Mouse (Mus musculus): ENCODE measurements at regions not wholly inside any gene's neighbourhood (a gene's known extent, or its start where the extent isn't known, plus 50 kb on each side); places are given as distances from the start of the nearest gene placed in this dataset.

GRCm38 (mm10) chr10:19412926-19413325, 56.6 kb downstream of the Olig3 start:
- no peak for DNase-seq (ENCODE audit: low spot score in 2 of 2)

GRCm38 (mm10) chr10:19413935-19414334, 57.6 kb downstream of the Olig3 start:
- DNase-seq (ENCODE audit: low spot score in 2 of 2) = no peak

GRCm38 (mm10) chr10:19414834-19415233, 58.5 kb downstream of the Olig3 start:
- DNase-seq (ENCODE audit: low spot score in 2 of 2) = no peak

- DNase-seq (ENCODE audit: low spot score in 2 of 2) = no peak
Observed at GRCm38 (mm10) chr10:19424030-19424429, 67.7 kb downstream of the Olig3 start.

GRCm38 (mm10) chr10:19424961-19425360, 68.6 kb downstream of the Olig3 start:
- no peak for DNase-seq (ENCODE audit: low spot score in 2 of 2)

- DNase-seq (ENCODE audit: low spot score in 2 of 2) = no peak
Observed at GRCm38 (mm10) chr10:19426835-19427234, 70.5 kb downstream of the Olig3 start.

GRCm38 (mm10) chr10:19432515-19432914, 76.2 kb downstream of the Olig3 start:
- DNase-seq (ENCODE audit: low spot score in 2 of 2) = no peak

- no peak for DNase-seq (ENCODE audit: low spot score in 2 of 2)
Observed at GRCm38 (mm10) chr10:19434661-19435060, 78.3 kb downstream of the Olig3 start.

- DNase-seq (ENCODE audit: low spot score in 2 of 2) = no peak
Observed at GRCm38 (mm10) chr10:19441807-19442206, 85.5 kb downstream of the Olig3 start.

- no peak for DNase-seq (ENCODE audit: low spot score in 2 of 2)
Observed at GRCm38 (mm10) chr10:19443516-19443915, 87.2 kb downstream of the Olig3 start.

- no peak for DNase-seq (ENCODE audit: low spot score in 2 of 2)
Observed at GRCm38 (mm10) chr10:19448838-19449559, 92.7 kb downstream of the Olig3 start.

GRCm38 (mm10) chr10:19459053-19459452, 102.7 kb downstream of the Olig3 start:
- DNase-seq (ENCODE audit: low spot score in 2 of 2) = no peak

GRCm38 (mm10) chr10:19459709-19460108, 103.4 kb downstream of the Olig3 start:
- DNase-seq (ENCODE audit: low spot score in 2 of 2) = no peak

- no peak for DNase-seq (ENCODE audit: low spot score in 2 of 2)
Observed at GRCm38 (mm10) chr10:19460164-19460563, 103.8 kb downstream of the Olig3 start.

GRCm38 (mm10) chr10:19463800-19464199, 107.5 kb downstream of the Olig3 start:
- no peak for DNase-seq (ENCODE audit: low spot score in 2 of 2)

- no peak for DNase-seq (ENCODE audit: low spot score in 2 of 2)
Observed at GRCm38 (mm10) chr10:19464504-19464903, 108.2 kb downstream of the Olig3 start.

- peak; percentile 61 to 64 for DNase-seq (ENCODE audit: low spot score in 2 of 2)
Observed at GRCm38 (mm10) chr10:19471349-19472040, 115.2 kb downstream of the Olig3 start.

GRCm38 (mm10) chr10:19472066-19472465, 115.7 kb downstream of the Olig3 start:
- no peak for DNase-seq (ENCODE audit: low spot score in 2 of 2)

- DNase-seq (ENCODE audit: low spot score in 2 of 2) = no peak
Observed at GRCm38 (mm10) chr10:19472949-19473535, 116.7 kb downstream of the Olig3 start.

- DNase-seq (ENCODE audit: low spot score in 2 of 2) = no peak
Observed at GRCm38 (mm10) chr10:19485537-19486135, 106.1 kb upstream of the Ifngr1 start.

GRCm38 (mm10) chr10:19490500-19490899, 101.2 kb upstream of the Ifngr1 start:
- no peak for DNase-seq (ENCODE audit: low spot score in 2 of 2)
